Mouse (Mus musculus): ENCODE measurements around the gene Tra2a.
A peak's percentile ranks its signal among the peaks of the same experiment; 100 is the strongest.

Gene Tra2a

DNA sequence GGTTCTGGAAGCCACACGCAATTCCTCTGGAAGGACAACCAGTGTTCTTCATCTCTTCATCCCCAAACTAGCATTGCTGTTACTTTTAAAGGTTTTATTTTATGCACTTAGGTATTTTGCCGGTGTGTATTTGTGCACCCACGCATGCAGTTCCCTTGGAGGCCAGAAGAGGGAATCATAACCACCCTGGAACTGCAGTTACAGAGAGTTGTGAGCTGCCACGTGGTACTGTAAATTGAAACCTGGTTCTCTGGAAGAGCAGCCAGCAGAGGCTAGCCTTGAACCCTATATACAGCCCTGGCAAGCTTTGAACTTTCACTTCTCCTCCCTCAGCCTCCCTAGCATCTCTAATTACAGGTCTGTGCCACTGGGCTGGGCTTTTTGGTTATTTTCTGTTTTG lies 30.5 kb downstream of the Tra2a start:
- no peak for DNase-seq (ENCODE audit: low spot score)

GRCm38 (mm10) chr6:49228126-49228679 lies 35.6 kb downstream of the Tra2a start:
- peak; percentile 46 for DNase-seq (ENCODE audit: low spot score)

GRCm38 (mm10) chr6:49227184-49227735 lies 36.6 kb downstream of the Tra2a start:
- DNase-seq (ENCODE audit: low spot score), result peak; percentile 50

DNA sequence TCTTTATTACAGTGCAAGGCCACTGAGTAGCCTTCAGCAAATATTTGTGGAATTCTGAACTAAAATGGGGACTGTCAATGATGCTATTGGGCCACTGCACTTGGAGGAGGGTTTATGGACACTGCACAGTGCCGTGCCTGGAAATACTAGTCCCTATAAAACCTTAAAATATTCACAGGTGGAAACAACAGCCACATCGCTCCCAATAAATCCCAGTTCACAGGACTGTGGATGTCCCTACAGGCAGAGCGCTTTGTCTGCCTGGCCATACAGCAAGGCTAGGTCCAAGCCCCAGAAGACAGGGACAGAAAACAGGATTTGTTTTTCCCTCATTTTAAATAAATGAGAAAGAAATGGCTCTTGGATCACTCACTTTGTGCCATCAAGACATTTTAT lies 38.1 kb downstream of the Tra2a start:
- no peak for DNase-seq (ENCODE audit: low spot score)

DNA sequence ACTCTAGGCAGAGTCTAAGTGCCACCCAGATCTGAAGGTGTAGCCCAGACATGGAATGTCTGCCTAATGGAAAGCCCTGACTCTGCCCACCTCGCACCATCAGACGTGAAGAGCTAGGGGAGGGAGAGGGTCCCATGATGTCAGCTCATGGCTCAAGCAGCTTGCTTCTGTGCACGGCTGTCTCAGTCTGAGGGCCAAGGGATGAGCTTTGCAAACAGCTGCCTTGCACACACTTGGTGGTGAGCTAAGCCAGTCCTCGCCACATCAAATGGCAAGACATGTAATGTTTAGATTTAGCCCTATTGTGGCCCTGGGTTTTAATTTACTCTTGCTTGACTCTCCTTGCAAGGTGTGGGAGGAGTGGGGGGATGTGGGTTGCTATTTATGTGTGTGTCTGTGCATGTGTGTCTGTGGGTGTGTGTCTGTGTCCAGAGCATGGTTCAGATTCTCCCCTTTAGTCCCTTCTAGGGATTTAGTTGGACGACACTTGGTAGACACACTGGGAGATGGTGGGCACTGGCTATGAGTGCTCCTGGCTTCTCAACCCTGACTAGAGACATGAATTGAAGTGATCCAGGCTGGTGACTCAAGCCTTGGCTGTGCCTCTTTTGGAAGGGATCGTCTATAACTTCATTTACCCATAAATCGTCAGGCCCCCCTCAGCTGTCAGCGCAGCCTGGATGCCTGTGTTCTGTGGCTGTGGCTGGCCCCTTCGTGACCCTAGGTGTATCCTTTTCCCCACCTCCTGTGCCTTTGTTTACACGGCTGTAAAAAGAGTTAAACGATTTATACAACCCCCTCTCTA lies 38.7 kb downstream of the Tra2a start:
- DNase-seq (ENCODE audit: low spot score), result no peak

- DNase-seq (ENCODE audit: low spot score), result peak; percentile 27
Observed at GRCm38 (mm10) chr6:49221906-49222305, 41.9 kb downstream of the Tra2a start.

- no peak for DNase-seq (ENCODE audit: low spot score)
Observed at GRCm38 (mm10) chr6:49219920-49220604, 43.8 kb downstream of the Tra2a start.

DNA sequence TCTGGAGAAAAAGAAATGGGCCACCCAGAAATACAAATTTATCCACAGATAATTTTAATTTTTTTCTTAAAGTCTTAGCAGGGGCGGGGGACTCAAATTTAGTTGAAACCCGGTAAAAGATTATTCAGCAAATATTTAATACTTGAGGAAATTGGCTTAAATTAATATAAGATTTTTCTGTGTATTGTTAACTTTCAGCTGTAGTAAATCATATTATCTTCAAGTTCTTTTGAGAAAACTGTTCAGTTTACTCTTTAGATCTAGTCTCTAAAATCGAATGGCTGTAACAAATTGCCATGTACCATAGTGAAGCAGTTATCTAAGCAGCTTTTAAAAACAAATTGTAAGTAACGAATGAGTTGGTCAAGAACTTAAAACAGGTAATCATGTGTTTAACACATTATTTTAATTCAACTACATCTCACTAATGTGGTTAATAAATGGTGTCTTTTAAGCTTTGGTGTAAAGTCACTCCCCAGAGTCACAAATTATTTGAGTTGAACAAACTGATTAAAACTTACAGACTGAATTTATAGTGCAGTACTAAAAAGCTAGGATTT lies 44.8 kb downstream of the Tra2a start:
- no peak for DNase-seq (ENCODE audit: low spot score)

GRCm38 (mm10) chr6:49218275-49218802 lies 45.5 kb downstream of the Tra2a start:
- DNase-seq (ENCODE audit: low spot score), result no peak

GRCm38 (mm10) chr6:49217581-49218274 lies 46.1 kb downstream of the Tra2a start:
- peak; percentile 89 for DNase-seq (ENCODE audit: low spot score)

DNA sequence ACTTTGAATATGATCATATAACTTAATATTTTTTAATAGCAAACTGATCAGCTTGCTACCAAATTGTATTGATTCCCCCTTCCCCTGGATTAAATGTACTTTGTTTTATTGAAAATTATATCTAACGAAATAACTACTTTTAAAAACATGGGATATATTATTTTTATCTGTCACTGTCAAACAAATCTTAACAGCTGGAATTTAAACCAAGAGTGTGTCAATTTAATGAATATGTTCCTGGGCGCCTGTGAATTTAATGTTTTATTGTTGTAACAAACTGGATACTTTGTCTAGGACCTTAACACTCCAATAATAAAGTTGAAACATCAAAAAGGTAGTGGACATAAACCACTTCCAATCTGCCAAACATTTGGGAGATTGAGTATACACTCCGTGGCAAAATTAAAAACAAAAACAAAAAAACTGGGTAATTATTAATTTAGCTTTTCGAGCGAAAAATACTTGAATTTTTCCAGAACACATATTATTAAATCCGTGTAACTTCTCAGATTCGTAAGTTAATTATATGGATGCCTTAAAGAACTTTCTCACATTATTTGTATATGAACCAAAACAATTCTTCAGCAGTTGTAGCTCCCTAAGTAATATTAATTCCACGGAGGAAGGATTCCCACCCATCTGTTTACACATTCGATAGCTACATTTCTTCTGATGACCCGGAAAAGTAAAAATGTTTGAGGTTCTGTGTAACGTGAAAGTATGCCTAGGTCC lies 46.9 kb downstream of the Tra2a start:
- DNase-seq (ENCODE audit: low spot score), result no peak

GRCm38 (mm10) chr6:49215748-49216585 lies 47.9 kb downstream of the Tra2a start:
- no peak for DNase-seq (ENCODE audit: low spot score)

DNA sequence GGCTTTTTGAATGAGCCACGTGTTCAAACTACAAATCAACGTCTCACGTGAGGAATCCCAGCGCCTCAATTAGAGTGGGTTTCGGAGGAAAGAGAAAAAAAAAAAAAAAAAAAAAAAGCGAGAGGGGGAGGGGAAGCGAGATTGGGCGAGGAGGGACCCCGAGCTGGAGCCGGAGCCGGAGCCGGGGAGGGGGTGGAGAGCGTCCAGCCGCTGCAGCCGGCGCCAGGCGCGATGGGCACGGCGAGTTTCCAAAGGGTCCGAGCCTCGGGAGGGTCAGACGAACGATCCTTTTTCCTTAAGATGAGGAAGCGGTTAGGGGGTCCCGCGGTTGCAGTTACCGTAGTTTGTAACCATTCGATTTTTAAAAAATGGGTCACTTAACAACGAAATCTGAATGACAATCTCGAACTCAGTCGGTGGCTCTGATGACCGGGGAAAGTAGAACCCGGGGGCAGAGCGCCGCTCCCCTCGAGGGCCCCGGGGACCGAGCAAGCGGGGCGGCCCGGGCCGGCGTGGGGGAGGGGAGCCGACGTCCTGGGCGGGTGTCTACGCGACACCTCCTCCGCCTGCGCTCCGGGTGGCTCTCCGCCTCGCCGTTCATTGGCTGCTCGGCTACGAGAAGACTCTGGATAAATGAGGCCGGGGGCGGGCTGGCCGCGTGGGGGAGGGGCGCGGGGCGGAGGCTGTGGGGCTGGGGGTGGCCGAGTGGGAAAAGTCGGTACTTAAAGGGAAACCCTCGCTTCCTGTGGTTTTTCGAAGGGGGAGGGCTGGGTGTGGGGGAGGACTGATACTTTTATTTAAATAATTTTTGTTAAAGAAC lies 48.7 kb downstream of the Tra2a start, which contains the start of gene Igf2bp3:
Gene Igf2bp3, minus strand, starts transcription at position 30 of the 820 bp plus-strand sequence.
- DNase-seq (ENCODE audit: low spot score), result peak; percentile 83

GRCm38 (mm10) chr6:49214086-49214927 lies 49.5 kb downstream of the Tra2a start:
- peak; percentile 65 for DNase-seq (ENCODE audit: low spot score)

GRCm38 (mm10) chr6:49213581-49214085 lies 50.2 kb downstream of the Tra2a start:
- peak; percentile 24 for DNase-seq (ENCODE audit: low spot score)

- no peak for DNase-seq (ENCODE audit: low spot score)
Observed at GRCm38 (mm10) chr6:49212931-49213580, 50.8 kb downstream of the Tra2a start.

DNA sequence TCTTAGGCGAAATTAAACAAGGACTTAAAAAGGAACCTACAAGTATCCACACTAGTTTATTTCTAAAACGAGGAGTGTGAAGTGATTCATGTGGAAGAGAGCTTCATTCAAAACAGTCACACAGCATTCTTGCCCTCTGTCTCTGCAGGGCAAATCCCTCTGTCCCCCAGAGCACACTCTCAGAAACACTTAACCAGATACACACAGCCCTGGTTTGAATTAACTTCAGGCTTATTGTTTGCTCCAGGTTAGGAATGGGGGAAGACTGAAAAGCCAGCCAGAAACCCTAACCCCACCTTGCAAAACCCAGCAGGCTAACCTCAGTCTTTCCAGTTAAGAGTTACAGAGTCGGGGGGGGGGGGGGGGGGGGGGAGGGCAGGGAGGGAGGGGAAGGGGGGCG lies 51.7 kb downstream of the Tra2a start:
- DNase-seq (ENCODE audit: low spot score), result no peak
